Mouse (Mus musculus): ENCODE results near the gene Lrrc38.
A peak's percentile ranks its signal among the peaks of the same experiment; 100 is the strongest.

Lrrc38 gene

GRCm38 (mm10) chr4:143352301-143352700, 2.7 kb downstream of the Lrrc38 start:
- DNase-seq: no peak

GRCm38 (mm10) chr4:143361520-143361919, 12.0 kb downstream of the Lrrc38 start:
- DNase-seq: no peak

GRCm38 (mm10) chr4:143366415-143367041, 17.0 kb downstream of the Lrrc38 start:
- no peak for DNase-seq

- no peak for DNase-seq
Measured at GRCm38 (mm10) chr4:143379480-143379879, 29.9 kb downstream of the Lrrc38 start.

- DNase-seq: no peak
Measured at GRCm38 (mm10) chr4:143379931-143380715, 30.6 kb downstream of the Lrrc38 start.

GRCm38 (mm10) chr4:143380716-143381004, 31.1 kb downstream of the Lrrc38 start:
- DNase-seq: peak; percentile 31

GRCm38 (mm10) chr4:143382163-143382562, 32.6 kb downstream of the Lrrc38 start:
- no peak for DNase-seq

- DNase-seq: no peak
Measured at GRCm38 (mm10) chr4:143383646-143384045, 34.1 kb downstream of the Lrrc38 start.

- peak; percentile 7 for DNase-seq
Measured at GRCm38 (mm10) chr4:143388955-143389702, 39.6 kb downstream of the Lrrc38 start.

GRCm38 (mm10) chr4:143394181-143394580, 44.6 kb downstream of the Lrrc38 start, which contains the start of gene Pramel1:
TSS of gene Pramel1 (plus strand) at chr4:143394428.
- no peak for DNase-seq

- peak; percentile 24 for DNase-seq
Measured at GRCm38 (mm10) chr4:143411566-143412218, 62.1 kb downstream of the Lrrc38 start.

- DNase-seq: peak; percentile 96
Measured at GRCm38 (mm10) chr4:143412219-143413092, 62.9 kb downstream of the Lrrc38 start, which contains the start of gene Pramef8. TSS of gene Pramef8 (plus strand) at chr4:143412426.

- DNase-seq: no peak
Measured at GRCm38 (mm10) chr4:143413621-143414020, 64.1 kb downstream of the Lrrc38 start.

GRCm38 (mm10) chr4:143414121-143414520, 64.6 kb downstream of the Lrrc38 start:
- no peak for DNase-seq
